18 mouse cellular contexts compared by ENCODE assay signal in the genomic region with DNA sequence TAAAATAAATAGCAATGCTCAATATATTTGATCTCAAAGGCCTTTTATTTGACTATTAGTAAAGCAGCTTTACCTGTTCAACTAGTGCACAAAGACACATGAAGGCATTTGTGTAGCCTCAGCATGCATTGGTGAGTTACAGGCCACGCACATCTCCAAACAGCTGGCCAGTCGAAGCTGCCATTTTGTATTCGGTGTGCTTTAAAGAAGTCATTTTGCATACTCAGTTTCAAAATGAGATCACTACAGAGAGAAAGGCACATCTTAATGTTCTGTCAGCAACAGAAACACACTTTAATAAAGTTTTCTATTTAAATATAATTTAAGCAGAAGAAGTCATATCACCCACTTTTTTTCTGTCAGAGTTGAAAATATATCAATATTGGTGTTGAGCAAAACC.
DNase-seq lines count a peak whose midpoint lies in the region; ATAC-seq and TF ChIP-seq lines count a peak whose summit lies in the region.
"Had no signal": no experiment of that assay in that cellular context is flagged by ENCODE, and none has a peak within 500 bp of the region (broad histone marks: within the 10 kb centered on the region; RNA-seq: fewer than 3 reads in every experiment).

No protein-coding gene starts in this region.

- H3K27me3 ChIP-seq in CH12.LX (replicated peaks): no peaks in the 10 kb centered on the region

- peaks cover 0 to 3% of the 10 kb centered on the region in 2 experiments; a peak in 1 of 4 replicates for H3K4me1 ChIP-seq in CH12.LX (ENCODE audit: control insufficient read depth in 1 of 2, insufficient read depth in 2 of 2)

- no peak for TF ChIP-seq POLR2A in CH12.LX (IDR thresholded peaks at IDR 0.05; ENCODE audit: low read depth, low read length)

- no peak for TF ChIP-seq EP300 in CH12.LX (IDR thresholded peaks at IDR 0.05; ENCODE audit: low read length)

- dilution Hi-C loops in CH12.LX (cut with MboI; ENCODE audit: extremely low pct_ligation_motif_present, extremely low pct_unique_long_range_greater_than_20kb, low sequenced_read_pairs): no loop called here

- in situ Hi-C loops in CH12.LX (cut with MboI; ENCODE audit: low pct_ligation_motif_present, low pct_unique_long_range_greater_than_20kb, low sequenced_read_pairs): no loop called here

- peak; percentile 23 for DNase-seq in CH12.LX (ENCODE audit: extremely low read depth)
- DNase-seq: adrenal gland, adult 2 months; adrenal gland, adult 8-10 months; adrenal gland, postnatal 10 days; adrenal gland, postnatal 14 days; adrenal gland, postnatal 25 days; adrenal gland, postnatal 36 days; B cell, adult 2 months; cerebellum, adult 11 months; cerebellum, adult 11-12 months; cerebellum, adult 18-20 months; cerebellum, adult 2 months; cerebellum, adult 8-10 months; cerebellum, adult 9-10 months had no signal

- H3K79me2 ChIP-seq in CH12.LX (replicated peaks; ENCODE audit: control insufficient read depth, extremely low read depth, insufficient read depth, poor library complexity, severe bottlenecking): no peaks in the 10 kb centered on the region

- H3K4me3 ChIP-seq in CH12.LX (replicated peaks in 1 of 3; ENCODE audit: low read depth in 2 of 3, low read length in 2 of 3, poor library complexity in 1 of 3): no peak overlapping the region

- no peak overlapping the region for H3K4me2 ChIP-seq in CH12.LX (ENCODE audit: insufficient read depth, low read depth, poor library complexity, severe bottlenecking)

- H3K9me3 ChIP-seq in CH12.LX (replicated peaks; ENCODE audit: low read length): no peaks in the 10 kb centered on the region
- H3K9me3 ChIP-seq: G1E had no signal

- H3K9ac ChIP-seq in CH12.LX (ENCODE audit: insufficient read depth, low read depth): no peak overlapping the region

- H3K27ac ChIP-seq in CH12.LX (ENCODE audit: insufficient read depth, low read depth): no peak overlapping the region

- no peak for TF ChIP-seq RAD21 in CH12.LX (IDR thresholded peaks at IDR 0.05; ENCODE audit: low read depth, low read length)

- no peak for TF ChIP-seq CTCF in CH12.LX (conservative IDR thresholded peaks at IDR 0.05 in 1 of 2, IDR thresholded peaks at IDR 0.05 in 1 of 2; ENCODE audit: low read depth in 2 of 2, low read length in 2 of 2)

- no peaks in the 10 kb centered on the region for H3K36me3 ChIP-seq in CH12.LX (replicated peaks in 1 of 2; ENCODE audit: control insufficient read depth in 1 of 2, insufficient read depth in 1 of 2, low read length in 1 of 2)
- H3K36me3 ChIP-seq: G1E had no signal

- no peak for ATAC-seq in activated CD4-positive, CD25-positive, alpha-beta regulatory T cell, adult 4 months
- ATAC-seq: CD4-positive, CD25-positive, alpha-beta regulatory T cell, adult 4 months; Patski had no signal

TF ChIP-seq in CH12.LX, 34 proteins besides CTCF, POLR2A, EP300 and RAD21:
- TF ChIP-seq MAX (IDR thresholded peaks at IDR 0.05; ENCODE audit: low read length) (no peak), GABPA (IDR thresholded peaks at IDR 0.05; ENCODE audit: insufficient replicate concordance, low read depth, low read length) (no peak), JUND (conservative IDR thresholded peaks at IDR 0.05; ENCODE audit: low read depth, low read length) (peak; percentile 77), ZC3H11A (IDR thresholded peaks at IDR 0.05; ENCODE audit: low read depth, low read length) (no peak), JUN (IDR thresholded peaks at IDR 0.05; ENCODE audit: insufficient read depth, low read depth, low read length) (peak; percentile 72), IRF4 (IDR thresholded peaks at IDR 0.05; ENCODE audit: low read depth, low read length) (peak; percentile 61)
